Mouse (Mus musculus): ENCODE data around the gene Bcl3. TPM values are rescaled to one million over a fixed set of nuclear protein-coding genes. Genes with fewer than 3 reads are reported as not detected.

Gene Bcl3
- polyA plus RNA-seq, 1 experiment: 13.0 TPM

DNA sequence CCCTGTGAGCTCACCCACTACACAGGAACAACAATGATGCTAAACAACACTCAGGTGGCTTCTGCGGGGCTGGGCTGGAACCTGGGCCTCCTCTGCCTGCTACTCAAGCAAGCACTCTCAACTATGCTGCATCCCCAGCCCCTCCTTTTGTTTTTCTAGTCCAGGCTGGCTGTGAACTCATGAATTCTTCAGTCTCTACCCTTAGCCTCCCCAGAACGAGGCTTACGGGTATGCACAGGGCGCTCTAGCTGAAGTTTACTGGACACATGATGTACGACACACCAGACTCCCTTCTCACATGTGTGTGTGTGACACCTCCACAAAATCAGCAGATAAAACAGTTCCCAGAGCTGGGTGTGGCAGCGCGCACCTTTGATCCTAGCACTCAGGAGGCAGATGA, 3.7 kb downstream of the Bcl3 start:
- peaks cover 4% of the 10 kb centered on the region for H3K4me1 ChIP-seq (ENCODE audit: control insufficient read depth, insufficient read depth, low read length)
- WGBS: 78% methylated on average over 7 of the region's 7 CpGs
- no peak overlapping the region for H3K27ac ChIP-seq (ENCODE audit: control insufficient read depth, insufficient read depth, low read depth, low read length, poor library complexity)
- TF ChIP-seq CTCF (IDR thresholded peaks at IDR 0.05; ENCODE audit: control insufficient read depth, insufficient read depth, low read length) (no peak), POLR2A (IDR thresholded peaks at IDR 0.05; ENCODE audit: borderline replicate concordance, control insufficient read depth, low read depth, low read length) (no peak)
- H3K4me3 ChIP-seq (replicated peaks; ENCODE audit: control insufficient read depth, low read depth, low read length): no peak overlapping the region

DNA sequence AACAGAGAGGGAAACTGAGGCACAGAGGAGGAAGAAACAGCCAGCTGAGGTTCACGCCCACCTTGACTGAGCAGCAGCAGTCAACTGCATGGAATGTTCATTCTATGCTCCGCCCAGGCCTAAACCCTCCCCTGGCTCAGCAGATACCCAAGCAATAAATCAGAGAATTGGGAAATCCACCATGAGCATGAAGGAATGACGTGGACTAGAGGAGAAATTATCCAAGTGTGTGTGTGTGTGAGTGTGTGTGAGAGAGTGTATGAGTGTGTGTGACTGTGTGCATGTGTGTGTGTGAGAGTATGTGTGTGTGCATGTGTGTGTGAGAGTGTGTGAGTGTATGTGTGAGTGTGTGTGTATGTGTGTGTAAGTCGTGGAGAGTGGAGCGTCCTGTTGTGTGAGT, 4.1 kb downstream of the Bcl3 start:
- TF ChIP-seq CTCF (IDR thresholded peaks at IDR 0.05; ENCODE audit: control insufficient read depth, insufficient read depth, low read length): no peak
- no peak for TF ChIP-seq POLR2A (IDR thresholded peaks at IDR 0.05; ENCODE audit: borderline replicate concordance, control insufficient read depth, low read depth, low read length)
- H3K4me3 ChIP-seq (replicated peaks; ENCODE audit: control insufficient read depth, low read depth, low read length): no peak overlapping the region
- peaks cover 4% of the 10 kb centered on the region for H3K4me1 ChIP-seq (ENCODE audit: control insufficient read depth, insufficient read depth, low read length)
- H3K27ac ChIP-seq (ENCODE audit: control insufficient read depth, insufficient read depth, low read depth, low read length, poor library complexity): peak overlapping the region; percentile 79; the same call in 1 of the 2 replicates
- 74% methylated on average over 5 of the region's 5 CpGs for WGBS

DNA sequence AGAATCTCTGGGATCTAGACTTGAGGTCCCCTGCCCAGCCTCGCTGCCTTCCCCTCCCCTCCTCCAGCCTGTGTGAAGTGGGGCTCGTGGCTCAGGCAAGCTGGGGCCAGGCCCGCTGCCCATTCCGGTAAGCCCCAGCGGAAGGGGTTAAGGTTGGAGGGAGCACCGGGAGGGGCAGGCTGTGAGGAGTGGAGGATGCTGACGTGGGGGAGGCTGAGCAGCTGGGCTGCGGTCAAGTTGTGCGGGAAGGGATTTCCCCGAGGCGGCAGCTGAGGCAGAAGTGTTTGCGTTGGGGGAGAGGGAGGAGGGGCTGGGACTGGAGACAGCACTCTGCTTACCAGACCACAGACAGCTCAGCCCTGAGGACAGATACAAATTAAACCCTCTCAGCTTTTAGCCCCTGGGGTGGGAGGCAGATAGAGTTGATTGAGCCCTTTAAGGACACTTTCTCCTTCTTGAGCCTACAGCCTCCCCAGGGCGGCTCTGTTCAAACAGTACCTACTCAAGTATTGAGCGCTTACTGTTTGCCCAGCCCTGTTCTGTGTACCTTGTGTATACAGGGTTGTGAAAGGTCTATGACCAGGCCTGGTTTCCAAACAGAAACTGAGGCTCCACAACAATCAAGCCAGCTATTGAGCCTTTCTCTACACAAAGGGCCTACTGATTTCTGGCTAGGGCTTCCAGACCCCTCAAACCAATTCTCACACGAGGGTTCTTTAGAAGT, 5.0 kb downstream of the Bcl3 start:
- TF ChIP-seq POLR2A (IDR thresholded peaks at IDR 0.05; ENCODE audit: borderline replicate concordance, control insufficient read depth, low read depth, low read length): peak; percentile 42; the same call in 1 of the 2 replicates
- no peak for TF ChIP-seq CTCF (IDR thresholded peaks at IDR 0.05; ENCODE audit: control insufficient read depth, insufficient read depth, low read length)
- Histone ChIP-seq H3K4me3 (replicated peaks; ENCODE audit: control insufficient read depth, low read depth, low read length) (peak overlapping the region; percentile 63), H3K4me1 (ENCODE audit: control insufficient read depth, insufficient read depth, low read length) (peaks cover 4% of the 10 kb centered on the region), H3K27ac (ENCODE audit: control insufficient read depth, insufficient read depth, low read depth, low read length, poor library complexity) (peak overlapping the region; percentile 79)
- WGBS: 7% methylated on average over 15 of the region's 15 CpGs

DNA sequence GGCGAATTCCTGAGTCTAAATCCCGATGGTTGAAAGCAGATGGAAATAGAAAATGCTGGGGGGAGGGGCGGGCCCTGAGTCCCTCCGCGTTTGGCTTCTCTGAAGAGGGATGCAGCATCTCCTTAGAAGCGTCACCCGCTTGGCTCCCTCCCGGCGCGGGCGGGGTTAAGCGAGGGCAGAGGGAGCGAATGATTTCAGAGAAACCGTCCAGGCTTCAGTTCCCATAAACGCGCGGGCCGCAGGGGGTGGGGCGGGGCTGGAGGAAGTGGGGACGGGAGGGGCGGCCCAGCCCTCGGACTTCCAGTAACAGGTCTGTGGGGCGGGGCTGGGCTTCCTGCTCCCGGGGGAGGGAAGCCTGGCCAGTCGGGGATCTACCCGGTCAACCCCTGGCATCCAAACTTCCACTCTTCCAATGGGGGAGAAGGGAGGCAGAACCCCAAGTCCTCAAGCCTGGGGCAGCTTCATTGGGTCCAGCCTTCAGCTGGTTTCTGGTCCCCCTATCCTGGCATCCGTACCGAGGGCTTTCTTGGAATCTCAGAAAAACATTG, 6.3 kb downstream of the Bcl3 start:
- 1% methylated on average over 28 of the region's 28 CpGs for WGBS
- TF ChIP-seq POLR2A (IDR thresholded peaks at IDR 0.05; ENCODE audit: borderline replicate concordance, control insufficient read depth, low read depth, low read length) (0 out of 2 replicates have a peak, but pooled peaks have one; percentile 28), CTCF (IDR thresholded peaks at IDR 0.05; ENCODE audit: control insufficient read depth, insufficient read depth, low read length) (no peak)
- Histone ChIP-seq H3K4me1 (ENCODE audit: control insufficient read depth, insufficient read depth, low read length) (peaks cover 4% of the 10 kb centered on the region), H3K4me3 (replicated peaks; ENCODE audit: control insufficient read depth, low read depth, low read length) (peak overlapping the region; percentile 63), H3K27ac (ENCODE audit: control insufficient read depth, insufficient read depth, low read depth, low read length, poor library complexity) (peak overlapping the region; percentile 90)

DNA sequence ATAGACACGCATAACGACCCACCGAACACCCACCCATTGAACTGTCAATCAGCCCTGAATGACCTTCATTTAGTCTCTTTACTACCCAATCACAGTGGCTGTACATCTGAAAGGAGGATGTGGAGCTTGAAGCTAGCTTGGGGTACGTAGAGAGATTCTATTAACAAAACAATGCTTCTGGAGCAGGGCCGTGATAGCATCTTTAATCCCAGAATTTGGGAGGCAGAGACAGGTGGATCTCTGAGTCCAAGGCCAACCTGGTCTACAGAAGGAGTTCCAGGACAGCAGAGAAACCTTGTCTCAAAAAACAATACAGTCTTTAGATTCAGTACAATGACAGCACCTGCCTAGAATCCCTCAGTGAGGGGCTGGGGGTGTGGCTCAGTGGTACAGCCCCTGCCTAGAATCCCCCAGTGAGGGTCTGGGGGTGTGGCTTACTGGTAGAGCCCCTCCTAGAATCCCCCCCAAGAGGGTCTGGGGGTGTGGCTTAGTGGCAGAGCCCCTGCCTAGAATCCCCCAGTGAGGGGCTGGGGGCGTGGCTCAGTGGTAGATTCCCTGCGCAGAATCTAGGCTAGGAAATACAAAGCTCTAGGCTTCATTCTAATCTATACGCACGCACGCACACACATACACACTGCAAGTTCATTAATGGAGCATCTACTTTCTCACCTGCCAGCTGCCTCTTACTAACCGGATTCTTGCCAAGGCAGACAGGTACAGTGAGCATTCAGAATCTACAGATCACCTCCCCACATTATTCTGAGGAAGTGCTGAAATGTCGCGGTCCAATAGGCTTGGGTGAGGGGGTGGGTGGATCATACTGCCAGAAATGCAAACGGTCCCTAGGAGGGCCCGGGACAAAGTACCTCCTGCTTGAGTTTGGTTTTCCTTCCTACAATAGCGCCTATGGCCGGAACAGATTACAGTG, 7.0 kb downstream of the Bcl3 start:
- WGBS: 32% methylated on average over 17 of the region's 17 CpGs
- TF ChIP-seq CTCF (IDR thresholded peaks at IDR 0.05; ENCODE audit: control insufficient read depth, insufficient read depth, low read length): no peak
- no peak for TF ChIP-seq POLR2A (IDR thresholded peaks at IDR 0.05; ENCODE audit: borderline replicate concordance, control insufficient read depth, low read depth, low read length)
- Histone ChIP-seq H3K4me3 (replicated peaks; ENCODE audit: control insufficient read depth, low read depth, low read length) (peak overlapping the region; percentile 56), H3K4me1 (ENCODE audit: control insufficient read depth, insufficient read depth, low read length) (peaks cover 4% of the 10 kb centered on the region), H3K27ac (ENCODE audit: control insufficient read depth, insufficient read depth, low read depth, low read length, poor library complexity) (peak overlapping the region; percentile 90)

DNA sequence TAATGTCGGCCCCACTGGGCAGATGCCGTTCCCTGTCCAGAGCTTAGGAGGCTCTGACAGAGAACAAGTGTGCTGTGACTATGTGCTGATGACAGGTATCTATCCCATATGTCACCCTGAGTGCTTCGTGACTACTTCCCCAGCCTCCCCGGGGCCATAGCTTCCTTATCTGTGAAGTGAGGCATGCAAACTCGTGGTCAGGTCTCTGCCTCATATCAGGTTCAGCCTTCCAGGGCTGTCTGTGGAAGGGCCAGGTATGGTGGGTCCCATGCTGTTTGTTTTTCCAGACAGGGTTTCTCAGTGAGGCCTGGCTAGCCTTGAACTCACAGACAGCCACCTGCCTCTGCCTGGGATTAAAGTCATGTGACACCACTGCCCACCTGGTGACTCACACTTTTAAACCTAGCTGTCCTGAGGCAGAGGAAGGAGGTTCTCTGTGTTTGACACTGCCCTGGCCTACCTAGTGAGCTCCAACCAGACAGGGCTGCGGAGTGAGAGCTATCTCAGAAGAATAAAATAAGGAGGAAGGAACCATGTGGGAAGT, 8.9 kb downstream of the Bcl3 start:
- 35% methylated on average over 6 of the region's 6 CpGs for WGBS
- Histone ChIP-seq H3K4me1 (ENCODE audit: control insufficient read depth, insufficient read depth, low read length) (peaks cover 3% of the 10 kb centered on the region), H3K27ac (ENCODE audit: control insufficient read depth, insufficient read depth, low read depth, low read length, poor library complexity) (no peak overlapping the region), H3K4me3 (replicated peaks; ENCODE audit: control insufficient read depth, low read depth, low read length) (no peak overlapping the region)
- TF ChIP-seq POLR2A (IDR thresholded peaks at IDR 0.05; ENCODE audit: borderline replicate concordance, control insufficient read depth, low read depth, low read length): no peak
- no peak for TF ChIP-seq CTCF (IDR thresholded peaks at IDR 0.05; ENCODE audit: control insufficient read depth, insufficient read depth, low read length)

DNA sequence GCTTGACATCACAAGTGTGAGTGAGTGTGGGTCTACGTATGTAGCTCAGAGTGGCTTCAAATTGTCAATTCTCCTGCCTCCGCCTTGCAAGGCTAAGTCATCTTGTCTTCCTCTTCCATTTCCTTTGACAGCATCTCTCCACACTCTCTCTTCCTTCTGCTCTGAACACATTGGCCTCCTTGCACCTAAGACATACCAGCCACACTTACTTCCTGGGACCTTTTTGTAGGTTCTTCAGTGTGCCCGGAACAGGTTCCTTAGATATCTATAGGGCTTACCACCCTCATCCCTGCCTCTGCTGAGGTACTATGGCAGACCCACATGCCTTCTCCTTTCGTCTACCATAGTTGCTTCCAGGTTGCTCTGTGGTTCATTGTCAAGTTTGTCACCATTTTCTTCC, 9.4 kb downstream of the Bcl3 start:
- Histone ChIP-seq H3K27ac (ENCODE audit: control insufficient read depth, insufficient read depth, low read depth, low read length, poor library complexity) (no peak overlapping the region), H3K4me3 (replicated peaks; ENCODE audit: control insufficient read depth, low read depth, low read length) (no peak overlapping the region), H3K4me1 (ENCODE audit: control insufficient read depth, insufficient read depth, low read length) (peaks cover 2% of the 10 kb centered on the region; the same call in 1 of the 2 replicates)
- no peak for TF ChIP-seq CTCF (IDR thresholded peaks at IDR 0.05; ENCODE audit: control insufficient read depth, insufficient read depth, low read length)
- TF ChIP-seq POLR2A (IDR thresholded peaks at IDR 0.05; ENCODE audit: borderline replicate concordance, control insufficient read depth, low read depth, low read length): no peak
- 75% methylated on average over 4 of the region's 4 CpGs for WGBS

All from bone marrow, adult 2 months (tissue).